Mouse (Mus musculus) olfactory bulb, adult 2 months (tissue): ENCODE measurements around the gene Chn1.

Experiments
- CTCF ChIP-seq: fragments of 200-500 bp; IDR thresholded peaks from 2 replicates; pipeline ENCODE4 v1.5.1; 2012; ENCODE audit warnings: low read depth, mild to moderate bottlenecking, low read length, moderate library complexity; ENCODE audit not compliant: insufficient read depth
- POLR2A ChIP-seq: fragments of 200-500 bp; IDR thresholded peaks from 2 replicates; pipeline ENCODE4 v1.6.1; 2012; ENCODE audit warnings: mild to moderate bottlenecking, low read depth, low read length, moderate library complexity; ENCODE audit not compliant: insufficient read depth

GRCm38 (mm10) chr2:73591246-73591645 lies 183.9 kb downstream of the Chn1 start:
- no peak for TF ChIP-seq POLR2A
- TF ChIP-seq CTCF = no peak
